Mouse (Mus musculus) megakaryocyte, adult 5-6 weeks (primary cell): ENCODE measurements around the gene Hsd17b13. TPM values are rescaled to one million over a fixed set of nuclear protein-coding genes. Genes with fewer than 3 reads are reported as not detected.

ENCODE experiments used
- total RNA-seq, 2 experiments: library from RNA; stranded (forward) in 1 of 2; stranded (reverse) in 1 of 2; fragments of 153-499, 151-499 nt in 1 of 2; fragments of 221-1000, 200-1000 nt in 1 of 2; gene quantifications; 2 replicates each; pipeline versions ENCODE4 v1.2.3 to v1.2.4; 2015 to 2017

Hsd17b13 gene
- total RNA-seq, 2 experiments from 2014 or later = not detected

Other genes with a start within 250 kb of the Hsd17b13 start
- gene Klhl8, start 66.2 kb downstream of the Hsd17b13 start, total RNA-seq (2015) = 0.21 and 0.87 TPM in 2 replicates
- gene Klhl8, start 66.2 kb downstream of the Hsd17b13 start, total RNA-seq (2017) = 0.95 and 2.0 TPM in 2 replicates
- 81.4 and 90.7 TPM in 2 replicates for gene Hsd17b11, start 44.5 kb upstream of the Hsd17b13 start, total RNA-seq (2015)
- 97.2 and 115 TPM in 2 replicates for gene Hsd17b11, start 44.5 kb upstream of the Hsd17b13 start, total RNA-seq (2017)
- gene Nudt9, start 68.9 kb upstream of the Hsd17b13 start, total RNA-seq (2015) = 17.9 and 22.9 TPM in 2 replicates
- 31.4 and 34.2 TPM in 2 replicates for gene Nudt9, start 68.9 kb upstream of the Hsd17b13 start, total RNA-seq (2017)
- gene Gm17660, start 100.2 kb upstream of the Hsd17b13 start, total RNA-seq (2015) = not detected in 2 replicates
- gene Gm17660, start 100.2 kb upstream of the Hsd17b13 start, total RNA-seq (2017) = not detected in 2 replicates
- not detected in 2 replicates for gene Sparcl1, start 136.3 kb upstream of the Hsd17b13 start, total RNA-seq (2015)
- not detected in 2 replicates for gene Sparcl1, start 136.3 kb upstream of the Hsd17b13 start, total RNA-seq (2017)
- not detected in 2 replicates for gene Dspp, start 193.3 kb upstream of the Hsd17b13 start, total RNA-seq (2015)
- gene Dspp, start 193.3 kb upstream of the Hsd17b13 start, total RNA-seq (2017) = not detected in 2 replicates
- not detected in 2 replicates for gene Dmp1, start 225.2 kb upstream of the Hsd17b13 start, total RNA-seq (2015)
- gene Dmp1, start 225.2 kb upstream of the Hsd17b13 start, total RNA-seq (2017) = not detected in 2 replicates